Mouse (Mus musculus) adipose tissue, adult 10 weeks (tissue): ENCODE measurements around the gene Ms4a4d. TPM values are rescaled to one million over a fixed set of nuclear protein-coding genes. Genes with fewer than 3 reads are reported as not detected.

Experiments used
- polyA plus RNA-seq: library from polyadenylated mRNA; stranded (reverse); fragments of 350-450 nt; fragmentation: Illumina TruSeq; extraction: RNeasy Lipid Tissue Mini Kit (QIAGEN cat#74804); gene quantifications from one replicate; pipeline ENCODE4 v1.2.3, GENCODE M21; 2014; ENCODE audit warnings: low read depth, low replicate concordance

Ms4a4d gene
- polyA plus RNA-seq: 20.0 TPM

DNA sequence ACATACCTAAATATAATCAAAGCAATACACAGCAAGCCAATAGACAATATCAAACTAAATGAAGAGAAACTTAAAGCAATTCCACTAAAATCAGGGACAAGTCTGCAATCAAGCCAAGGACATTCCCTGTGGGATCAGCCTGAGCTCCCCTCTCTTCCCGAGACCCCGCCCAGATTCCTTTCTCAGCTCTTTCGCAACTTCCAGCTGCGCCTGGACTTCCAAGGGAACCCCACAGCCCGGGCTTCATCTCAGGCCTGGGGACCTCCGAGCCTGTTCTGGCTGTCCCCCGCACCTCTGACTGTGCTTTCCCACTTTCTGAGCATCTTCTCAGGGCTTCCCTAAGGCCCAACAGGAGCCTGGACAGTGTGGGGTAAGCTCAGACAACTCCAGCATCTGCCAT is at the start of gene Ms4a4d:
Gene Ms4a4d, plus strand, starts transcription at position 209 of the 400 bp plus-strand sequence.

DNA sequence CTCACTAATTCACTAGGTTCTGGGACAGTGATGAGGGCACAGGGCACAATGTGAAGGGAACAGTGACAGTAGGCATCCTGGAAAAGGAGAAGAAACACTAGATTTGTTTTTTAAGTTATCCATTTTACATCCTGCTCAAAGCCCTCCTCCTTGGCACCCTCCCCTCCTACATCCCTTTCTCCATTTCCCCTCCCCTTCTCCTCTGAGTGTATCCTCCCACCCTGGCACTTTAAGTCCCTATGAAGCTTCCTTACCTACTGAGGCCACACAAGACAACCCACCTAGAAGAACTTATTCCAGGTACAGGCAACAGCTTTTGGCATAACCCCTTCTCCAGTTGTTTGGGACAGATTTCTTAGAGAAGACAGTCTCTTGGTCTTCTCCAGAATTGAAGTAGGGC is 20.4 kb upstream of the Ms4a4d start, which contains the start of gene Ms4a6b:
Gene Ms4a6b, plus strand, starts transcription at position 267 of the 400 bp plus-strand sequence.

DNA sequence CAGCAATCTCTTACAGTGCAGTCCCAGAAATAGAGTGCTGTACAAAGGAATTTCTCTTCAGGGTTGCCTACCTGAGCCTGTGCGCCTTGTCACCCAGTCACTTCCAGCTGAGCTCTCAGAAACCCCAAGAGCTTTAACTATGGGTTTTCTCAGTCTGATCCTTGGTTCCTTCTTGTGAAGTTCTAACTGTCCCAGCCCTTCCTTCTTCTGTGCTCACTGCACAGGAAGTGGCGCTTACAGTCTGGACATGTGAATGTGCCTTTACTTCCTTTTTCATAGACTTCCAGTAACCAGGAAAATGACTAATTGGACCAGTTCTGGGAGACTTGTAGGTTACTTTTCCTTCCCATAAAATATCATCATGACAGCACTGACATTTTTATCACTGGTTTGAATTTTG is 68.0 kb downstream of the Ms4a4d start, which contains the start of gene Ms4a6d:
Gene Ms4a6d, minus strand, starts transcription at position 247 of the 400 bp plus-strand sequence.

Other genes starting within 250 kb of the Ms4a4d start
- 7.3 TPM for gene Ms4a14, start 222.3 kb upstream of the Ms4a4d start, polyA plus RNA-seq
- gene Ms4a7, start 200.7 kb upstream of the Ms4a4d start, polyA plus RNA-seq: 9.0 TPM
- 6.6 TPM for gene Ms4a4a, start 161.3 kb upstream of the Ms4a4d start, polyA plus RNA-seq
- 1.2 TPM for gene Ms4a4c, start 132.0 kb upstream of the Ms4a4d start, polyA plus RNA-seq
- 4.1 TPM for gene Ms4a4b, start 93.2 kb upstream of the Ms4a4d start, polyA plus RNA-seq
- 12.9 TPM for gene Ms4a6c, start 67.4 kb upstream of the Ms4a4d start, polyA plus RNA-seq
- gene Gm8369, start 50.9 kb upstream of the Ms4a4d start, polyA plus RNA-seq: 0.84 TPM
- 11.3 TPM for gene Ms4a6b, start 20.3 kb upstream of the Ms4a4d start, polyA plus RNA-seq
- gene Ms4a6d, start 68.0 kb downstream of the Ms4a4d start, polyA plus RNA-seq: 5.1 TPM
- 0.12 TPM for gene Ms4a2, start 86.9 kb downstream of the Ms4a4d start, polyA plus RNA-seq
- not detected for gene Ms4a3, start 104.0 kb downstream of the Ms4a4d start, polyA plus RNA-seq
- not detected for gene Oosp2, start 123.8 kb downstream of the Ms4a4d start, polyA plus RNA-seq
- not detected for gene Oosp1, start 154.3 kb downstream of the Ms4a4d start, polyA plus RNA-seq
- gene Oosp3, start 160.3 kb downstream of the Ms4a4d start, polyA plus RNA-seq: not detected
- not detected for gene Gif, start 210.8 kb downstream of the Ms4a4d start, polyA plus RNA-seq
- gene Mrpl16, start 233.6 kb downstream of the Ms4a4d start, polyA plus RNA-seq: 31.4 TPM